Mouse (Mus musculus) retina, postnatal 7 days (tissue): ENCODE data around the gene Prmt1.

Experiments
- DNase-seq: peaks from one replicate; pipeline ENCODE4 v3.0.0-alpha.2; 2012; ENCODE audit warnings: low read depth, low spot score

The Prmt1 gene

DNA sequence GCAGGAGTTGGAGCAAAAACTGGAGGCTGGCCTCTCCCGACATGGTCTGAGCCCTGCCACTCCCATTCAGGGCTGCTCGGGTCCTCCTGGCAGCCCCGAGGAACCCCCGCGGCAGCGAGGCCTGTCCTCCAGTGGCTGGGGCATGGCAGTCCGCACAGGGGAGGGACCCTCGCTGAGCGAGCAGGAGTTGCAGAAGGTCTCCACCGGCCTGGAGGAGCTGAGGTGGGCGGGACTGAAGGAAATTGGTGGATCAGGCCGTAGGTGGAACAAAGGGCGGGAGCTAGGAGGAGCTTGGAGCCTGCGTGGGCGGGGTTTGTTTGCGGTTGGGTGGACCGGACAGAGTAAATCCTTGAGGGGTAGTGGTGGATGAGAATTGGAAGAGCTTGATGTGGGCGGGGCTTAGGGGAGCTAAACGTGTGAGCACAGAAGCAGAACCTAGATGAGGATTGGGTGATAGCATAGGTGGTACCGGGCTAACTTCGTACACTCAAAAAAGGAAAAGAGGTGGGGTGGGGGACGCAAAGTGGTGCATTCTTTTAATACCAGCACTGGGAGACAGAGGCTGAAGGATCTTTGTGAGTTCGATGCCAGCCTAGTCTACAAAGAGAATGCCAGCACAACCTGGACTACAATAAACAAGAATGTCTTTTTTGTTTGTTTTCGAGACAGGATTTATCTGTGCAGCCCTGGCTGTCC, 33.6 kb downstream of the Prmt1 start:
- DNase-seq = peak; percentile 64

DNA sequence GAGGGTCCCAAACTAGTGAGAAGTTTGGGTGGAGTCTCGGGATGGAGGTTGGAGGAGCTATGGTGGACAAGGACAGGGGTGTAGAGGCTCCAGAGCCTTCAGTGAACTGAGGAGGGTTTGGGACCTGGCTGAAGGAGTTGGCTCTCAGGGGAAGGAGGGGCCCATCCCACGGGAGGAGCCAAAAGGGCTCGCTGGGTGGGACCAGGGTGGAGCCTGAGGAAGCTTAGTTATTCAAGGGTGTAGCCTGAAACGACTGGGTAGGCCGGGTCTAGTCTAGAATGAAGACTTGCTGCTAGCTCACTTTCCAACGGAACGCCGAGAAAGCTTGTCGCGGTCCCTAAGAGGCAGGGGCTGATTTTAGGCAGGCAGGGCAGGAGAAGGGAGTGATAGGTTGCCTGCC, 34.4 kb downstream of the Prmt1 start:
- no peak for DNase-seq

DNA sequence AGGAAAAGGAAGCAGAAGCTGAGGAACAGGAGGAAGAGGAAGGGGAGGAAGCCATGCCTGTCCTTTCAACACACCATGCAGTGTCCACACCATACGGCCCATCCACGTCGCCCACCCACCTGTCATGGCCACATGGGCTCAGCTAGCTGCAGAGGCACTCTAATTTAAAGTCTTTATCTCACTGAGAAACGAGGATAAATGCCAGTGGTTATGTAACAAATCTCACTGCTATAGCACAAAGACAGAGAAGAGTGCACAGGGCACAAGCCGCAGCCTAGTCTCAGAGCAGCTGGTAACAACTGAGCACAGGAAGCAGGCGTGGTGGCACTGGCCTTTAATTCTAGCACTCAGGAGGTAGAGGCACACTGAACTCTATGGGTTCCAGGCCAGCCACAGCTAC, 36.4 kb downstream of the Prmt1 start:
- no peak for DNase-seq

- DNase-seq = no peak
These were observed 43.5 kb downstream of the Prmt1 start, which contains the start of gene Tsks for GRCm38 (mm10) chr7:44942904-44943303. Gene Tsks, plus strand, starts transcription at chr7:44943204.

GRCm38 (mm10) chr7:44938680-44939079, 47.7 kb downstream of the Prmt1 start:
- no peak for DNase-seq

- DNase-seq = peak; percentile 100
These were observed 56.9 kb downstream of the Prmt1 start, which contains the start of gene Ap2a1 for GRCm38 (mm10) chr7:44929204-44930151. Gene Ap2a1, minus strand, starts transcription at chr7:44929496.

DNA sequence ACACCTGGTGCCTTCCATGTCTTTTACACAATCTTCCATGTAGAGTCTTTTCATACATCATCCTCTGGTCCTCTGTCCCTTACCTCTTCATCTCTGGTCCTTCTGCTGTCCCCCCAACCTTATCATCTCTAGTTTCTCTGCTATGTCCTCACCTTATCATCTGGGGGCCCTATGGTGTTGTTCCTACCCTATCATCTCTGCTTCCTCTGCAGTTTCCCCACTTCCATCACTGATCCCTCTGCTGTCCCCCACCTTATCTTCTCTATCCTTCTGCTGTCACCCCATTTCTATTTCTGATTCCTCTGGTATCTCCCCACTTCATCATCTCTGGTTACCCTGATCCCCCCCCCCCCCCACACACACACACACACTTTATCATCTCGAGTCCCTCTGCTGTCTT, 57.8 kb downstream of the Prmt1 start:
- DNase-seq = no peak
